Mouse (Mus musculus): ENCODE results near the gene Zfp868. TPM values are rescaled to one million over a fixed set of nuclear protein-coding genes. Genes with fewer than 3 reads are reported as not detected.

The Zfp868 gene
- polyA plus RNA-seq (2017; shearing (Covaris generic)): 10 to 100 TPM; 25.5 to 35.5 TPM

DNA sequence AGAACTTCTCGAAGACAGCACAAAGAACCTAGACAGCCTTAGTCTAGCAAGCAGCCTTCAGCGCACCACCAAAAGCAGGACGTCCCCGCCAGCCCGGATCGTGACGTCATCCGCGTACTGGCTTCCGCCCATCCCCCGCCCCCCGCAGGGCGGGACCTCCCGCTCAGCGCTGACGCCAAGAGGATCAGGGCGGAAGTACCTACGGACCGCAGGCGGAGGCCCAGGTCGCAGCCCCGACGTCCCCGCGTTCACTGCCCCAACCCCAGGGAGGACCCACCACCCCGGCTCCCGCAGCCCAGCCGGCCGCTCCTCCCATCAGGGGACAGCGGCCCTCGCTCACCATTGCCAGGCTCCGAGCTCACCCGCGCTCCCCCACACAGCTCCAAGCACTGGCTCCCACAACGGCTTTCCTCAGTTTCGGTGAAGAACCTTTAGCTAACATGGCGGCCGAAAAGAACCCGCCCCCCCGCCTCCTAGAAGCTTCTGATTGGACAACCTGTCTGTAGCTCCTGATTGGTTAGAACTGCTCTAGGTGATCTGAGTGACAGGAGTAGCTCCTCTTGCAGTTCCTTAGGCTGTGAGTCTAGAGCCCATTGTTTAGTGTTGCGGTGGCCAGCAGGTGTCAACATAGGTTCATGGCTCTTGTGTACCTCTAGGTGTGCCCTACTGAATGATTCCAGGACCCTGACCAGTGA is at the start of gene Zfp868:
Gene Zfp868 (minus strand): TSS at position 454 of the 695 bp plus-strand sequence.

GRCm38 (mm10) chr8:69654358-69654981 is 29.1 kb upstream of the Zfp868 start, which contains the start of gene Zfp964:
Zfp964 (plus strand) TSS chr8:69654479.

Other genes with a start within 250 kb of the Zfp868 start
- under 1 TPM; 0.07 to 0.88 TPM for gene Gm9495, start 172.0 kb downstream of the Zfp868 start, polyA plus RNA-seq (2017; shearing (Covaris generic))
- gene Gm7697, start 102.6 kb downstream of the Zfp868 start, polyA plus RNA-seq (2017; shearing (Covaris generic)): not detected
- gene Zfp964, start 28.9 kb upstream of the Zfp868 start, polyA plus RNA-seq (2017; shearing (Covaris generic)): 1 to 10 TPM in 1 of 2 experiments, under 1 TPM in 1; 0.95 to 1.6 TPM
- gene Zfp869, start 85.2 kb upstream of the Zfp868 start, polyA plus RNA-seq (2017; shearing (Covaris generic)): 10 to 100 TPM; 59.9 to 63.2 TPM
- gene Zfp963, start 124.4 kb upstream of the Zfp868 start, polyA plus RNA-seq (2017; shearing (Covaris generic)): 1 to 10 TPM; 7.5 to 7.9 TPM
- not detected for gene Gm20422, start 149.3 kb upstream of the Zfp868 start, polyA plus RNA-seq (2017; shearing (Covaris generic))
- gene Atp13a1, start 165.6 kb upstream of the Zfp868 start, polyA plus RNA-seq (2017; shearing (Covaris generic)): 100 to 1,000 TPM in 1 of 2 experiments, 10 to 100 TPM in 1; 85.5 to 118 TPM
- 10 to 100 TPM; 24.3 to 28.0 TPM for gene Zfp866, start 165.6 kb upstream of the Zfp868 start, polyA plus RNA-seq (2017; shearing (Covaris generic))
- 100 to 1,000 TPM; 119 to 150 TPM for gene Gmip, start 183.1 kb upstream of the Zfp868 start, polyA plus RNA-seq (2017; shearing (Covaris generic))
- under 1 TPM; 0.18 to 0.23 TPM for gene Lpar2, start 196.9 kb upstream of the Zfp868 start, polyA plus RNA-seq (2017; shearing (Covaris generic))
- 10 to 100 TPM; 18.4 to 27.8 TPM for gene Pbx4, start 206.9 kb upstream of the Zfp868 start, polyA plus RNA-seq (2017; shearing (Covaris generic))

All from inflammation-experienced regulatory T-cells (primary cell).